Mouse (Mus musculus) adrenal gland (tissue): ENCODE results near the gene Phf20.
"Not testable (repeated sequence)": the region's sequence is repeated elsewhere in the genome, so short reads cannot be mapped to it uniquely, and the experiment has no call there.

Source experiments
- intact Hi-C: fragments of 180-260 bp; cut with DNase I; formaldehyde crosslinking; loops from one replicate; pipeline ENCODE4 v1.15.1; 2025
- long read RNA-seq, 2 experiments: library from polyadenylated mRNA; unstranded; transcript quantifications; one replicate each; pipeline ENCODE4 v2.0.0; 2020; ENCODE audit warnings: borderline replicate concordance in 1 of 2; ENCODE audit not compliant: insufficient replicate concordance in 1 of 2

Gene Phf20
- long read RNA-seq, experiment 1, partial matches to known transcripts, result 38 of 44 reads
- long read RNA-seq, experiment 1, other reads (novel, unspliced or antisense), result 6 of 44 reads
- long read RNA-seq, experiment 2, partial matches to known transcripts, result 61 of 72 reads
- long read RNA-seq, experiment 2, other reads (novel, unspliced or antisense), result 10 of 72 reads

DNA sequence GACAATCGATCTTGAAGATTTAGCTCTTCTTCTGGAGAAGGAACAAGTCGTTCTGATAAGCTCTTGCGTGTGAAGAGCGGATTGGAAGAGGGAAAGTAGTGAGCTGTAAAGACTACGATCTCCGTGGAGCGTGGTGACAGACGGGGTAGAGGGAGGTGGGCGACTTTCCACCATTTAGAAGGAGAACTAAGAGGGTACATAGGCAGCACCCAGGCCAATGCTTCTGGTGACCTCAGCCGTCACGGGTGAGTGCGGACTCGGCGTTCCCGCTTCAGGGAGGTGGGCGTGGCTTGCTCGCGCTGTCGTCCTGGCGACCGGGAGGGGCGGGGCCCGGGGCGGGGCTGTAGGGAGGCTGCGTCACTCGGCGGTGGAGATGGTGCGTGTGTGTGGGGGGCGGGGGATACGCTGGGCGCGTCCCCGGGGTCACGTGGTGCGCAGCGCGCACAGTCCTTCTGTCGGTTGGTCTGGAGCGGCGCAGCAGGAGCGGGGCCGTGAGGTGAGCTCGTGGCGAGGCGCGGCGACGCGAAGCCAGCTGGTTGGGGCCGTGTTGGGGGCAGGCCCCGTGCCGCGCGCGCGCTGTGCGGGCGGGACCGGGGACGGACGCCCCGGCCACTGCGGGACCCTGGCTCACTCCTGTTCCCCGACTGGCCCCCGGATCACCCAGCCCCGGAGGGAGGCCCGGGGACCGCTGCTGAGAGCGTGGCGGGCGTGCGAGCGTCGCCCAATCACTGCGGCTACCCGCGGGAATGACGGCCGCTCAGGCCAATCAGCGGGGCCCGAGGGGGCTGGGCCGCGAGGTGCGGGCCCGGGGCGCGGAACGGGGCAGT, at the start of gene Phf20:
Phf20 (plus strand) TSS at position 165 of the 827 bp plus-strand sequence.
- intact Hi-C loops, result loop anchor here (5.0 kb wide), 1 partner anchor 61 kb away; no protein-coding TSS in a partner anchor

DNA sequence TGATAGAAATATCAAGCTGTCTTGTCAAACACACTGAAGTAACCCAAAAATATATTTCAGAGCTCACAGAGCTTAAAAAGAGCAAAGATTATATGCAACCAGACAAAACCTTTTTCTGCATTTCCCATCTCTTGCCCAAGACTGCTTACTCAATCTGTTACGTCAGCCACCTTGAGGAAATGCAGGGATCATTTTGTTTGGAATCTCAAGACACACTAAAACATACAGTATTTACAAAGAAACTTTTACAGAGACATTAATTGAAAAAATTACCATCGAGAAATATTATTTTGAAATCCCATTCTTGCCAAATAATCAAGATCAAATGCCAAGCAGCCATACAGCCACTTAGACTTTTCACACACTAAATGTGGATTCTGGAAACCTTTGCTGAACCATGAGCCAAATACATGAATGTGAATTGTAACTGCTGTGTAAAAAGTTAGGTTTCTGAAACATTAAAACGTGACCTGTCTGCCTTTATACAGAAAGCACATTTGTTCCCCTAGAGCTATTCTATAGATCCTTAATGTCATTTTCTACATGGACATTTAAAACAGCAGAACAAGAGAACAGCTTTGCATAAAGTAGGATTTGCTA, 48.9 kb upstream of the Phf20 start:
- intact Hi-C loops, result no loop called here

DNA sequence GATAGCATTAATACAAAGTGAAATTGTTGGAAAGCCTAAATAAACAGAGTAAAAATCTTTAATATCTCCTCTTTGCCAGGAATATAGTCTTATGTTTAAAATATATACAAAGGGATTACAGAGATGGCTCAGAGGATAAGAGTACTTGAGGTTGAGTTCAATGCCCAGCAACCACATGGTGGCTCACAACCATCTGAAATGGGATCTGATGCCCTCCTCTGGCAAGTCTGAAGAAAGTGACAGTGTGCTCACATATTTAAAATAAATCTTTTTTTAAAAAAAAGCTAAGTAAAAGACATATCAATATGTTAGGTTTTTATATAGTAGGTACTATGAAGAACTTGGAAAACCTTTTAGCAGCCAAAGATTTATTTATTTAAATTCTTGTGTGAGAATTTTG, 44.7 kb upstream of the Phf20 start:
- intact Hi-C loops, result no loop called here

DNA sequence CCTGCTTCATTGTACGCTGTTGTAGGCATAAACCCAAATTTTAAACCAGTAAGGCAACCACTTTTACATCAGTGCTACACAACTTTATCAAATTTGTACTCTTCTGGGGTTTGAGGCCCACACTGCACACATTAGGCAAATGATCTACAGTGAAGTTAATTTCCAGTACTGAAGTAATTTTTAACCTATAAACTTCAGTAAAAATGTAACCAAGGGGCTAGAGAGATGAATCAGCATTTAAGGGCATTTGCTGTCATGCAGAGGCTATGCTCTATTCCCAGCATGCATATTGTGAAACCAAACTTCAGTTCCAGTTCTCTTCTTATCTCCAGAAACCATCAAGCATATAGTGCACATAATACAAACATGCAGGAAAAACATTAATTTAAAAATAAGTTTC, 30.8 kb upstream of the Phf20 start:
- intact Hi-C loops, result no loop called here

DNA sequence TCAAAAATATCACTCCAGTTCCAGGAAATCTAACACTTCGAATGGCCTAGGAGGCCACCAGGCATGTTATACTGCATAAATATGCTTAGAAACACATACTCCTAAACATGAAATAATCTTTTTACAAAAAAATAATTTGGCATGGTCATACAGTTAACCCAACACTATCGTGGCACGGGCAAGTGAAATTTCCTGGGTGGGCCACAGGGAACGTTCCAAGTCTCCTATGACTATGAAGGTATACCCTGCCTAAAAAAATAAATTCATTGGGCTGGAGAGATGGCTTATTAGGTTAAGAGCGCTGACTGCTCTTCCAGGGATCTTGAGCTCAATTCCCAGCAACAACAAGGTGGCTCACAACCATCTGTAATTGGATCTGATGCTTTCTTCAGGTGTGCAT, 29.7 kb upstream of the Phf20 start:
- intact Hi-C loops, result no loop called here

DNA sequence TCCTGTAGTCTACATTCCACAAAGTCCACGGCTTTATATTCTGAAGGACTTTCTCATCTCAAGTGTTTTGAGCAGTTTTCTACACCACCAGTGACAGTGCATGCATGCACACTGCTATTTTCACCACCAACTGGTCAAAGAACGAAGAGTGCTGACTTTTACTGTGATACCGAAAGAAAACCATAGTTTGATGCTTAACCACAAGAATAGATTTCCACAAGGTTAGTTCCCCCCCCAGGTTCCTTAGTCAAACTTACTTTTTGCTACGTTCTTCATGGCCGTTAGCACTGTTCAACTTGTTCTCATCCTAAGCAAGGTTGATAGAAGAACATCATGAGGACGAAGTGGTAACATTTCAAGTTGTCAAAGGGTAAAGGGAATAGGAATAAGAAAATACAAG, 19.2 kb upstream of the Phf20 start:
- intact Hi-C loops, result no loop called here

DNA sequence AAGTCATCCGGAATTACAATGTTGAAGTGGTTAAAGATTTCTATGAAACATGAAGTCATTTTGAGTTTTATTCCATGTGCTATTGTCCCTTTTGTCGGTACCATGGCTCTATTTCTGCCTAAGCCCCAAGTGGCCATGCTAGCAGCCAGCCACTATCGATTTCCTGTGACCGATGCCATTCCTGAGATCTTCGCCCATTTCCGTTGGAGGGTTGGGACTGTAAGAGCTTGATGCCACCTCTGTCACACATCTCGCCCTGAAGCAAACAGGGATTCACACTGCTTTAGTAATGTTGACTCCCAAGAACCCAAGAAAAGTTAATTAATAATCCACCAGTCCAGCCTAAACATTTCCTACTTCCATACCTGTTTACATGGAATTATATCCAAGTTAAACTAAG, 18.6 kb upstream of the Phf20 start:
- intact Hi-C loops, result no loop called here

DNA sequence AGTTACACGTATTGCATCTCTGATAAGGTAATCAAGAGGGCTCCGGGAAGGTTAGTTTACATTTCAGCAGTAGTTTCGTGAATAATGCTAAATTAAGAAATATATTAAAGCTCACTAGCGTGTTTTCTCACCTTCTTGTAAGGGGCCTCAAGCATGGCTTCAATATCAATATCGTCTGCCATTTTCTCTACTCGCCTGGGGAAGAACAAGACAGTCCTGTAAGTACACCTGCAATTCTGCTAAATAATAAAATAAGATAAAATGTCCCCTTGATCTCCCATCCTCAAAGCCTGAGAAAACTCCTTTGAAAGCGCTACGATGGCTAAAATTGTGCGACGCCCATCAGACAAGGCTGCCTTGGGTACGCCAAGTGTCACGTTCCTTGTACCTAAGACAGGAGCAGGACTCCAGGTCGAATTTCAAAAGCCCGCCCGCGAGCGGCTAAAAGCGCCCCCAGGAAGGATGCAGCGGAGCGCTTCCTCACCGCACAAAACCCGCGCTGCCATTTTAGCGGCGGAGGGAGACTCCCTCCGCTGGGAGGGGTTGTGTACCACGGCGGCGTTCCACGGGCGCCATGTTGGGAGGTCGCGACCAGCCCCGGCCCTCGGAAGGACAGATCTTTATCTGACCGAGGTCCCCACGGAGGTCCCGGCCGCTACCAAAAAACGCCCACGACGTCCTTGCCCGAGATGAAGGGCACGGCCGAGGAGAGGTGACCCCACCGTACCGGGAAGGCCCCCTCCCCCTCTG, 17.0 kb upstream of the Phf20 start:
- intact Hi-C loops, result no loop called here

DNA sequence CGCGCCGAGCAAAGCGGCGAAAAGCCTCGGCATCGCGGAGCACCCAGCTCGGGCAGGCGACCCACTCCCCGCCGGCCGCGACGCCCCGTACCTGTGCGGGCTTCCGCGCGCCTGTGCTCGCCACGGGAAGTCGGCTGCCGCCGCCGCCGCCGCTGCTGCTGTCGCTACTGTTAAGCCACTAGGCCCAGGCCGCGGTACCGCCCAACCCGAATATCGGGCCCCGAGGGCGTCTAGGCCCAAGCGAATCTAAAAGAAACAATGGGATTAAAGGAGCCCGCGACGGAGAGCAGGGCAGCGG, 16.5 kb upstream of the Phf20 start:
- intact Hi-C loops, result no loop called here

DNA sequence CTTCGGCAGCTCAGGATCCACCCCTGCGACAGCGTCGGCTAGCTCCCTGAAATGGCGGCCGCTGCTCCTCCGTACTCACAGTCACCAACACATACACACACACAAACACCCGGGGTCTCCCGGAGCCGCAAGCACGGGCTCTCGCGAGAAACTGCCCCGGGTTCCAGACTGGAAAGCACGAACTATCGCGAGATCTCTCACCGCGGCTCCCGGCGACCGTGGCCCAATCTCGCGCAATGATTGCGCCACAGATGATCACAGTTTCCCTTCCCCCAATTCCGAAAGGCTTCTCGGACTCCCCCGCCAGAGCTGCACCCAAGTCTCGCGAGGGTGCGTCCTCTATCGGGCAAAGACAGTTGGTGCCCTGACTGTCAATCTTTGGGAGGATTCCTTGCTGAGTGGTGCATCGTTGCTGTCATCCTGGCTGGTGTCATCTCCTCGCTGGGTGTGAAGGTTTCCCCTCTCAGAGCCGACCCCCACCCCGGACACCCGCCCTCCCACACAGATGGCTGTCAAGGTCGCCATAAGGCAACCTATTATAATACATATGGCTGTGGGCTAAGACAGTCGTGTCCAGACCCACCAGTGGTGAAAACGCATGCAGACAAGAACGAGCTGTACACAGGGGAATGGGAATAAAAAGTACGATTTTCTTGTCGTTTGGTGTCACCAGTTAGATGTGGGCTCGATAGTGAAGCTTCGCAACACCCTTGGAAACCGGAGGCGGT, 16.0 kb upstream of the Phf20 start, which contains the start of gene Rbm39:
Rbm39 (minus strand) TSS at position 145 of the 728 bp plus-strand sequence.
- intact Hi-C loops, result no loop called here

DNA sequence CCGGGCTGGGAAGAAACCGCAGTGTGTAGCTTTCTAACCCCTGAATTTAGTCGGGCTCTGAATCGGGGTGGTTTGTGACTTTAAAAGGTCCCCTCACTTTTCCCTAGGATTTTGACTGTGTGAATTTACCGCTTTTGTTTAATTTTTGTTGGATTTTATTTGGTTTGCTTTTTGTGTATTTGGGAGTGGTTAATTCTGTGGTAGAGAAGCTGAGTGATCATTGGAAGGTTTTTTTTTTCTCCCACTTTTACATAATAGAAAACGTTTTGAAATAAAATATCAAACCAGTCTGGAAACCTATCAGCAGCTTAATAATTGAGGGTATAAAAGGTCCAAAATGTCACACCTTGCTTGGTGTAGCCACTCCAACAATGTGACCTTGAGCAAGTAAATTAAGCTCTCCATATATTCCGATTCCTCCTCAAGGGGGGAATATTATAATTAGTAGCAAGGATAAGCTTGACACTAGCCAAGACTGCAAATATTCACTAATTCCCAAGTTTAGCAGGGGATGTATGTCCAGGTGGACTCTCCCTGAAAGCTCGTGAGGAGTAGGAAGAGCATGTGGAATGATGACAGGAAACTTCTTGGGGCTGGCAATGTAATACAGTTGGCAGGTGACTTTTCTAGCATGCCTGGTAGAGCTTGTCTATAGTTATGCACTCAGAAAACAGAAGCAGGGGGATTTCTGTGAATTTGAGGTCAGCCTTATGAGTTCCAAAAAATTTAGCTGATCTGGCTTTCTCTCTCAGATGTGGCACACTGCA, 15.3 kb upstream of the Phf20 start:
- intact Hi-C loops, result no loop called here

DNA sequence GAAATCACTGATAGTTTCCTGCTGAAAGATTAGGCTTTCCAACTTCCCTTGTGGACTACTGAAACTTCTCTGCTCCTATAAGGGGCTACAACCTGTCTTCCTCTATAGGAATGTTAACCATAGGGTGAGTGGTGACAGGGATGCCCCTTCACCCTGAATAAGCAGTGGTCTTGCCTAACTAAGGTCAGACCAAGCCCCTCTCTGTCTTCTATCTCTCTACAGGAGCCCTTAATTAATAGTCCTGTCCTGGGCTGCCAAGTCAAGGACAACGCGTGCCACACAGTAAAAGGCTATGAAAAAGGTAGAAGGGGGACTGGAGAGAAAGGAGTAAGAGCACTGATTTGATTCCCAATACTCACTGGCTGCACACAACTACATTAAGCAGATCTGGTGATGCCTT, 14.7 kb upstream of the Phf20 start:
- intact Hi-C loops, result no loop called here

DNA sequence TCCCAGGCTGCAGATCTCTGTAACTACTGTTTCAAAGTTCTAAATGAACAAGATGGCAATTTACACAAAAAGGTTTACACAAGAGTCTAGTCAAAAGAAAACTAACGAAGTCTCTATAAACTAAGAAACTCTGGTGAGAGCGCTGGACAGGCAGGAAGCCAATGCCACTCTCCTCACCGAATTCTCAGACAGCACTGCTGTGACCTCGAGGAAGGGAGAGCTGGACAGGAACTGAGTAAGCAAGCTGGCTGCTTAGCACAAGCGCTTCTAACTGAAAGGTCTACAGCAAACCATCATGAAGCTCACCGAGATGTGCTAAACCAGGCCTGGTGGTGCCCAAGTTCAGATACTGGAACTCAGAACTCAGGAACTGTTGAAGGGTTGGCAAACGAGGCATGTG, 7.0 kb upstream of the Phf20 start:
- intact Hi-C loops, result not testable (repeated sequence)

DNA sequence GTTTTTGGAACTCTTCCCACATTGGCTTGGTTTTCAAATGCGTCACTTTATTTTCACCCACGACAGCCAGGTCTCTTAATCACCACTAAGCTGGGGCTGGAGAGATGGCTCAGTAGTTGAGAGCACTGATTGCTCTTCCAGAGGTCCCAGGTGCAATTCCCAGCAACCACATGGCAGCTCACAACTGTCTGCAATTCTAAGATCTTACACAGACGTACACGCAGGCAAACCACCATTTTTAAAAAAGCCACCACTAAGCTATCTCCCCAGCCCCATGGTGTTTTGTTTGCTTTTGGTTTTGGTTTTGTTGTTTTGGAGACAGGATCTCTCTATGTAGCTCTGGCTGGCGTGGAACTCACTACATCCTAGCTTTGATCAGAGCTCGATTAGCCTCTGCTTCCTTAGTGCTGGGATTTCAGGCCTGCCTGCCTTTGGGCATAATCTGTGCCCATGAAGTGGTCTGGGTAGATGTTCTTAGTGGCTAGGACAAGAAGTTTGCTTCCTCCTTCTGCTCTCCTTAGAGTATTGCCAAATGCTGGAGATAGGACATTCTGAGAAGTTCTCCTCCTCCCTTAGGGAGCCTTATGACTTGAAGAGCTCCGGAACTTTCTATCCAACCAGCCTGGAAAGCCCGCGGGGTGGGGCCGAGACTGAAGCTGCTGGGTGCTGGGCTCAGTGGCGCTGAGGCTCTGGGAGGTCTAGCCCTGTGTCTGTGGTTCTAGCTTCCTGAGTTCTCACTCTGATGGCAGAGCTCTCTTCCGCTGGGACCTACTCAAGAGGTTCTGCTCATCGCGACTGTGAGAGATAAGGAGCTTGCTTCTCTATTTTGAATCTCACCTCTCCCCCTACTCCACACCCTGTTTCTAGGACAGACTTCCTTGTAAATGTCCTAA, 6.0 kb upstream of the Phf20 start:
- intact Hi-C loops, result no loop called here

DNA sequence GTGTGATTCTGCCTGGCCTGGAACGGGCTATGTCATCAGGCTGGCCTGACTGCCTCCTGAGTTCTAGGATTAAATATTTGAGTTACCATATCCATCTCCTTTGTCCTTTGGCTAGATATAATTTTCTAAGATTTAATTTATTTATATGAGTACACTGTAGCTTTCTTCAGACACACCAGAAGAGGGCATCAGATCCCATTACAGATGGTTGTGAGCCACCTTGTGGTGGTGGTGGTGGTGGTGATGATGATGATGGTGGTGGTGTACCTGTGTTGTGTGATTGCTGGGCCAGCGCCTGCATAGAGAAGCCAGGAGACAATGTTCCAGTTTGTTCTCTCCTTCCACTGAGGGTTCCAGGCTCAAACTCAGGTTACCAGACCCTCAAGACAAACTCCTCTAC, 4.7 kb upstream of the Phf20 start:
- intact Hi-C loops, result no loop called here

DNA sequence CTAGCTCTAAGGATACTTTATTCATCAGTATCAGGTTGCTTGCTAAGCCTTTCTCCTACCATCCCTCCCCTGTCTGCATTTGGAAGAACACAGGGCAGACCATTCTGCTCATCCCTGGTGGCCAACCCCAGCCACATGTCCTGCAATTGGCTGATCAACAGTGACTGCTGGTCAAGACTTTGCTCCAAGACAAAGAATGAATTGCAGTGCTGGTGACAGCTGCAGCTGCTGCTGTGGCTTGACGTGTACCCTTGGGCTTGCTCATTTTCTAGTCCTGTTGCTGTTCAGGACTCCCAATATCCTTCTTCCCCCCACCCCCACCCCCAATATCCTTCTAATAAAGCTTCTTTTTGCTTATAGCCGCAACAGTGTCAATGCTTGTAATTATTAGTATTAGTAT, 4.2 kb upstream of the Phf20 start:
- intact Hi-C loops, result no loop called here

DNA sequence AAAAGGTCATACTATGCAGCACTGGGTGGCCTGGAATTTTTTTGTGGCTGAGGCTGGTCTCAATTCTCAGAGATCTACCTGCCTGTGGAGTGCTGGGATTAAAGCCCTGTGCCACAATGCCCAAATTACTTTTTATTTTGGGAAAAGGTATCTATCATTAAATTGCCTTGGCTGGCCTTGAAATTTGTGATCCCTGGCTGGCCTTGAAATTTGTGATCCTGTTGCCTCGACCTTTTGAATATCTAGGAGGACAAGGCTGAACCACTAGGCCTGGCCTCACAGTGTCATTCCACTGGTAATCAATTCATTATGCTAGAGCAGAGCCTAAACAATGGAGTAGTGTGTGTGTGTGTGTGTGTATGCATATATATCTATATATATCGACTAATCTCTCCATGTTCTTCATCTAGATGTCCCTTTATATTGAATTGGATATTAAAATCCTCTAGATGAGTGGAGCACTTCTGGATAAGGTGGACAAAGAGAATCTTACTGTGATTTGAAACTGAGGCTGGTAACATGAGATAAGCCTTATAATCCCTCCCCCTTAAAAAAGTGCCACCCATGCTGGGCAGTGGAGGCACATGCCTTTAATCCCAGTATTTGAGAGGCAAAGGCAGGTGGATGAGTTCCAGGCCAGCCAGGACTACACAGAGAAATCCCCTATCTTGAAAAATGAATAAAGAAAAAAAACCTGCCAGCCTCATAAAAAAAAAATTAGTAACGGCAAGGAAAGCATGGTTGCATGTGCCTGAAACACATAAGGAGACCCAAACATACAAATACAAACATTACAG, 3.0 kb upstream of the Phf20 start:
- intact Hi-C loops, result no loop called here

DNA sequence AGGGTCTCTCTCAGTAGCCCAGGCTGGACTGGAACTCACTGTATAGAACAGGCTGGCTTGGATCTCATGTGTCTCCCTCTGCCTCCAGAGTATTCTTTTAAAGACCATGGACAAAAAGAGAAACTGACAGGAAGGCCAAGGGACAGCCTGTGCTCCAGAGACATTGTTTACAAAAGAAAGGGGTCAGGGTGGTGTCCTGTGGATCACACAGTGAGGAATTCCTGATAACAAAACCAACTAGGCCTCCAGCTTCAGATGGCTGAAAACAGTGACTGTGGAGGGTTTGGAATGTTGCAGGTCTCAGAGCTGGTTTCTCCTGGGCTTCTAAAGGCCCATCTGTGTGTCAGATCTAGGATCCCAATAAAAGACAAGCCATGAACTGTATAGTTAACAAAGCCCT, 1.7 kb upstream of the Phf20 start:
- intact Hi-C loops, result no loop called here
